Mouse (Mus musculus) intestine, postnatal 0 days (tissue): ENCODE data around the gene Tmem234. TPM values are rescaled to one million over a fixed set of nuclear protein-coding genes. Genes with fewer than 3 reads are reported as not detected.
"Not testable (repeated sequence)": the region's sequence is repeated elsewhere in the genome, so short reads cannot be mapped to it uniquely, and the experiment has no call there.

Source experiments
- ATAC-seq: fragments of 200-750 bp; cut with Nextera tagmentation; 2 replicates; pipeline ENCODE4 v1.8.0; 2017; ENCODE audit warnings: mild to moderate bottlenecking, moderate TSS enrichment, moderate library complexity
- H3K27ac ChIP-seq: fragments of 300-500 bp; sonication (generic); 2 replicates; pipeline ENCODE4 v1.5.1; 2014; ENCODE audit warnings: mild to moderate bottlenecking, low read depth, low read length, moderate library complexity
- H3K27me3 ChIP-seq: fragments of 300-500 bp; sonication (generic); replicated peaks from 2 replicates; pipeline ENCODE4 v1.6.1; 2014; ENCODE audit warnings: low read length, mixed read lengths; ENCODE audit not compliant: control insufficient read depth, insufficient read depth
- H3K36me3 ChIP-seq: fragments of 300-500 bp; sonication (generic); 2 replicates; pipeline ENCODE4 v1.6.1; 2014; ENCODE audit warnings: mild to moderate bottlenecking, moderate library complexity; ENCODE audit not compliant: control insufficient read depth, insufficient read depth
- H3K4me1 ChIP-seq: fragments of 300-500 bp; sonication (generic); replicated peaks from 2 replicates; pipeline ENCODE4 v1.6.1; 2014; ENCODE audit warnings: antibody characterized with exemption, low read length, mixed read lengths; ENCODE audit not compliant: control insufficient read depth, insufficient read depth
- H3K4me2 ChIP-seq: fragments of 300-500 bp; sonication (generic); replicated peaks from 2 replicates; pipeline ENCODE4 v1.6.1; 2014; ENCODE audit warnings: low read depth, mild to moderate bottlenecking, moderate library complexity
- H3K4me3 ChIP-seq: fragments of 300-500 bp; sonication (generic); 2 replicates; pipeline ENCODE4 v1.5.1; 2014; ENCODE audit warnings: low read depth, low read length
- H3K9ac ChIP-seq: fragments of 300-500 bp; sonication (generic); 2 replicates; pipeline ENCODE4 v1.6.1; 2014; ENCODE audit warnings: mild to moderate bottlenecking, low read depth, low read length
- H3K9me3 ChIP-seq: fragments of 300-500 bp; sonication (generic); 2 replicates; pipeline ENCODE4 v1.6.1; 2016; ENCODE audit warnings: mixed run types; ENCODE audit not compliant: control insufficient read depth
- CTCF ChIP-seq: sonication (generic); IDR thresholded peaks from 2 replicates; pipeline ENCODE4 v1.5.1; 2016; ENCODE audit warnings: low read depth, mild to moderate bottlenecking, control low read depth, antibody characterized with exemption, moderate library complexity
- WGBS: fragments of 180-500 bp; shearing (Covaris S2); extraction: QIAGEN DNeasy Blood & Tissue Kit; methylation state at CpG from one replicate; pipeline ENCODE4 v1.1.7; 2014; 5-methylcytosine and 5-hydroxymethylcytosine counted together
- polyA plus RNA-seq: library from polyadenylated mRNA; unstranded; fragments of >200 nt; fragmentation: Nextera tagmentation; extraction: Ambion mirVana; gene quantifications from 2 replicates; pipeline ENCODE4 v1.2.1, GENCODE M21; 2015

Gene Tmem234
- 135 and 146 TPM in 2 replicates for polyA plus RNA-seq

- Histone ChIP-seq H3K4me1 (0 out of 2 replicates have a peak, but pooled peaks cover 12% of the 10 kb centered on the region), H3K36me3 (peaks cover 23% of the 10 kb centered on the region), H3K4me3 (peak within 1 kb of the TSS; percentile 100), H3K9ac (peak within 1 kb of the TSS; percentile 89), H3K27ac (peak within 1 kb of the TSS; percentile 68), H3K4me2 (peak within 1 kb of the TSS; percentile 90), H3K9me3 (no peaks in the 10 kb centered on the region), H3K27me3 (no peaks in the 10 kb centered on the region)
- TF ChIP-seq CTCF: peak; percentile 40
- under 1% methylated on average over 74 of the region's 74 CpGs for WGBS
- peak; percentile 84 for ATAC-seq
These were observed at the start of gene Tmem234, which contains the start of gene Eif3i for GRCm38 (mm10) chr4:129600233-129601158. Tmem234 (plus strand) TSS chr4:129600668. Eif3i (minus strand) TSS chr4:129600648.

- not testable (repeated sequence) for H3K4me2 ChIP-seq, ATAC-seq, H3K4me1 ChIP-seq, H3K4me3 ChIP-seq, H3K9me3 ChIP-seq, H3K27ac ChIP-seq, H3K36me3 ChIP-seq, H3K27me3 ChIP-seq, H3K9ac ChIP-seq
- 81% methylated on average over 4 of the region's 6 CpGs for WGBS
These were observed 46.0 kb upstream of the Tmem234 start for GRCm38 (mm10) chr4:129554512-129554911.

GRCm38 (mm10) chr4:129555421-129555861 is 45.0 kb upstream of the Tmem234 start:
- Histone ChIP-seq H3K9me3 (no peaks in the 10 kb centered on the region), H3K9ac (0 out of 2 replicates have a peak overlapping the region, but pooled peaks have one; percentile 57), H3K4me2 (peak overlapping the region; percentile 79), H3K4me3 (peak overlapping the region; percentile 42), H3K4me1 (no peaks in the 10 kb centered on the region), H3K36me3 (no peaks in the 10 kb centered on the region), H3K27me3 (no peaks in the 10 kb centered on the region), H3K27ac (no peak overlapping the region)
- peak; percentile 17; the same call in 1 of the 2 replicates for ATAC-seq
- WGBS: 5% methylated on average over 16 of the region's 16 CpGs
- peak; percentile 83 for TF ChIP-seq CTCF

- Histone ChIP-seq H3K36me3 (no peaks in the 10 kb centered on the region), H3K4me1 (no peaks in the 10 kb centered on the region), H3K4me3 (peak overlapping the region; percentile 42), H3K27me3 (no peaks in the 10 kb centered on the region), H3K27ac (peak overlapping the region; percentile 41; the same call in 1 of the 2 replicates), H3K4me2 (peak overlapping the region; percentile 79), H3K9me3 (no peaks in the 10 kb centered on the region), H3K9ac (peak overlapping the region; percentile 57)
- WGBS: under 1% methylated on average over 24 of the region's 24 CpGs
- peak; percentile 44 for ATAC-seq
- TF ChIP-seq CTCF: no peak
These were observed 44.5 kb upstream of the Tmem234 start for GRCm38 (mm10) chr4:129555862-129556531.

- Histone ChIP-seq H3K36me3 (no peaks in the 10 kb centered on the region), H3K4me1 (no peaks in the 10 kb centered on the region), H3K4me3 (peak overlapping the region; percentile 42), H3K9me3 (no peaks in the 10 kb centered on the region), H3K4me2 (peak overlapping the region; percentile 79), H3K9ac (peak overlapping the region; percentile 57), H3K27me3 (no peaks in the 10 kb centered on the region), H3K27ac (peak overlapping the region; percentile 41; the same call in 1 of the 2 replicates)
- TF ChIP-seq CTCF: no peak
- 6% methylated on average over 33 of the region's 33 CpGs for WGBS
- ATAC-seq: peak; percentile 85
These were observed 43.8 kb upstream of the Tmem234 start for GRCm38 (mm10) chr4:129556532-129557223.
